Mouse (Mus musculus) testis, adult 2 months (tissue): Measurements from ENCODE around the gene Rlf.

Experiments used
- CTCF ChIP-seq: fragments of 200-500 bp; IDR thresholded peaks from 2 replicates; pipeline ENCODE4 v1.5.1; 2012; ENCODE audit warnings: low read depth, mild to moderate bottlenecking, inconsistent platforms, low read length, moderate library complexity; ENCODE audit not compliant: control insufficient read depth, insufficient read depth, insufficient replicate concordance
- POLR2A ChIP-seq: fragments of 200-500 bp; IDR thresholded peaks from 2 replicates; pipeline ENCODE4 v1.6.1; 2012; ENCODE audit warnings: low read depth, mild to moderate bottlenecking, inconsistent platforms, low read length, moderate library complexity; ENCODE audit not compliant: control insufficient read depth

GRCm38 (mm10) chr4:121225177-121225576 lies 10.3 kb upstream of the Rlf start:
- TF ChIP-seq CTCF (no peak), POLR2A (no peak)
